Mouse (Mus musculus) kidney, adult 2 months (tissue): ENCODE measurements around the gene Rapgef3.

Experiments
- CTCF ChIP-seq: fragments of 200-500 bp; conservative IDR thresholded peaks from 2 replicates; pipeline ENCODE4 v1.5.1; 2011; ENCODE audit warnings: low read depth, mild to moderate bottlenecking, control low read depth, low read length, moderate library complexity, mixed read lengths; ENCODE audit not compliant: insufficient read depth, insufficient read length
- POLR2A ChIP-seq: fragments of 200-500 bp; IDR thresholded peaks from one replicate; pipeline ENCODE4 v1.6.1; 2011; ENCODE audit warnings: low read depth, low read length, control low read depth

- TF ChIP-seq CTCF (no peak), POLR2A (no peak)
These were observed 43.2 kb downstream of the Rapgef3 start for GRCm38 (mm10) chr15:97724346-97725197.
